Mouse (Mus musculus) urinary bladder, postnatal 10 days (tissue): ENCODE data around the gene Prkch.

Source experiments
- DNase-seq: peaks from one replicate; pipeline ENCODE4 v3.0.0; 2022; ENCODE audit warnings: low spot score

Gene Prkch

DNA sequence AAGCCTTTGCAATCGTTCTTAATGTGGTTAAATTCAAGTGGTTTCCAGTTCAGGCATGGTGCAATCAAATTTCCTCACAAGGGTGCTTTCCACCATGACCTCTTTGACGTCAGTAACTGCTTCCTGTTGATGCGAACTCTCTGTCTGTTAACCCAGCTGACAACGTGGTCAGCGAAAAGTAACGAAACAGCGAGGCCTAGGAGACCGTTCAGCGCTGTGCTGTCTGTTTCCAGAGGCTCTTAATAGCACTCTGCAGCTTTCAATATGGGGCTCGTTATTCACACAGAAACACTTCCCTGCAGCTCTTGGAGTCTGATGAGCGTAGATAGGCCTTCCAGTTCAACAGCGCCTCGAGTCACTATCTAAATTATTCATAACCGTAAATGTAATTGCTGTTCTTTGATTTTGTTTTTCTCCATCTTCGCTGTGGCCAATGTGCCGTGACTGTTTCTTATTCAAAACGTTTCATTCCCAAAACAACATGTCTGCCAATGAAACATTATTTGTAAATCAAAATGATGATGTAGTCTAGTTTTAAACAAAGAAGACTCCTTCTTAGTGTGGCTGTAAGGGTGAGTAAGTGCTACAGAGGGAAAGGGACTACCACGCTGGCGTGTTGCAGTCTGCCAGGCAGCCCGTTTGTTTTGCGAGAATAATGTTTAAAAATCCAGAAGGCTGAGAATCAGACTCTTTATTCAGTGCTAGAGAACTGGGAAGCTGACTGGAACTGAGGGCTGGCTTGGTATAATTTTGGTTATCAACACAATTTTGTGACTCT is 131.5 kb downstream of the Prkch start:
- no peak for DNase-seq

- DNase-seq, result no peak
Measured at GRCm38 (mm10) chr12:73718036-73718435, 133.4 kb downstream of the Prkch start.

GRCm38 (mm10) chr12:73719816-73720215 is 135.2 kb downstream of the Prkch start:
- DNase-seq, result no peak

DNA sequence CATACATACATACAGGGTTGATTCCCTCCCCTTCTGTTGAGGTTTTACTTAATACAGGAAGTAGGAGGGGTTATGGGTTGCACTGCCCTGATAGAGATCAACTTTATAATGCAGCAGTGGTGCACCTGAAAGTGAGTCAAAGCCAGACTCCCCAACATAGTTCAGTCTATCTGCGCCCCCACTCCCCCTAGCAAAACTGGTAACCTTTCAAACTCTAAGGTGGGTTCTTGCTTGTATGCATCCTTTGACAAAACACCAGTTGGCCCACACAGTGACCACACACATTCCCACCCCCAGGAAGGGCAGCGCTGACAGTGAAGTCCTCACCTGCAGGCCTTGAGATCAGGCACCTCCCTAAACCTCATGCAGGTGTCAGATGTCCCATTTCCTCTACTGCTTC is 135.9 kb downstream of the Prkch start:
- DNase-seq, result no peak

GRCm38 (mm10) chr12:73722060-73722459 is 137.5 kb downstream of the Prkch start:
- no peak for DNase-seq

GRCm38 (mm10) chr12:73723067-73723466 is 138.5 kb downstream of the Prkch start:
- DNase-seq, result no peak

DNA sequence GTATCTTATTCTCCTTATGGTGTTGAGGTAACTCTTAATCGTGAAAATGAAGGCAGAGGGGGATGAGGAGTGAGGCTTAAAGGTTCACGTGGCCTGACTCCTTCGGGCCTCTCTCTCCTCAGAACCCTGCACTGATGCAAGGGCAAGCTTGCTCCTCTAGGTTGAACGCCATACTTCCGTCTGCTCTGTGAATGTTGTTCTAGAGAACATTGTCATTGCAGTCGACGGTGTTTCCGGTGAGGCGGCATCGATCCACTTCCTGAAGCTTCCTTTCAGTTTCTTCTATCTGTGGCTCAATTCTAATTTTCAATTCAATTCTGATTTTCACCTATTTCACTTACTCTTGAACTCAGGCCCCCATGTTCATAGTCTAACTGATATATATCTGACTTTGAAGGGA is 139.3 kb downstream of the Prkch start:
- DNase-seq, result no peak

- no peak for DNase-seq
Measured at GRCm38 (mm10) chr12:73725825-73726604, 141.4 kb downstream of the Prkch start.

DNA sequence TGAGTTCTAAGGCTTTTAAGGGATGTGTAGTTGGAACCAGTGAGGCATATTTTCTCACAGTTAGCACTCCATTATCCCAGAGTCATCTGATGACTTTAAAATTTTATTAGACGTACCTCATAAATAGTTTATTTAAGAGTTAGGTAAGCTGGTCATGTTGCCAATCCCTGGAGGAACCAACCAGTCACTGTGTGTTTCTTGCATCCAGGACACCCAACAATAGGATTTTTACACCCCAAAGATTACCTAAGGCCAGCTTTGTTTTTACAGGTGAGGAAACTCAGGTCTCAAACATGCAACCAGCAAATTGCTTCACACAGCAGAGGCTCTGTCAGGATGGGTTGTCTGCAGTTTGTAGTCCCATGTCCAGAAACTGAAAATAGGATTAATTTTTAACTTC is 142.4 kb downstream of the Prkch start:
- no peak for DNase-seq

DNA sequence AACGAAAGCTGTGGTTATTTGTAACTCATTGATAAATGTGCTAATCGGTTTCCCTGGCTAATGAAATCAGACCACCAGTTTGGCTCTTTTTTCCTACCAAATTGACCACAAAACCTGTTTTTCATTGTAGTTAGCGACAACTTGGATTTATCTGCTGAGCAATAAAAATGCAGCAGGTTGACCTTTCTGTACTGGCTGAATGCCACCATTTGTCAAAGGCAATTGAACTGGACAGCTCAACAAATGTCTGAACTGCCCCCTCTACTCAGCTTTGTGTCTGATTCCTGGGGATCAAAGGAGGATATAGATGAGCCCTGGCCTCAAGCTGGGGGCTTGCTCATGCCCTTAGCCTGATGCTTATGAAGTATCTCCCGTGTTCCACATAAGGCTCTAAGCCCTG is 146.0 kb downstream of the Prkch start:
- no peak for DNase-seq

DNA sequence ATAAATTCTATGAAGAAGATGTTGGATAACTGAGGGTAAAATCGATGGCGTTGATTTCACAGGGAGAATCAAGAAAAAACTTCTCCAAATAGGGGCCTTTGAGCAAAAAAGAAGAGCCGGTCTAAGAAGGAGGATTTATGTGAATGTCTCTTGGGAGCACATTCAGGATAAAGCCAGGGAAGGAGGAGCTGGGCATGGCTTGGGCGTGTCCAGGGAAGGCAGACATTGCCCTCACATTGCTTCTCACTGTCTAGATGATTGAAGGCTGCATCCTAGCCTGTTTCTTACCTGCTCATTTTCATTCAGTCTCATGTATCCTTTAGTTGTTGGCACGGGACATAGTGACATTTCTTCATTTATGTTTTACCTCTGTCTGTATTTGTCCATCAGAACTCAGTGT is 146.5 kb downstream of the Prkch start:
- DNase-seq, result no peak

DNA sequence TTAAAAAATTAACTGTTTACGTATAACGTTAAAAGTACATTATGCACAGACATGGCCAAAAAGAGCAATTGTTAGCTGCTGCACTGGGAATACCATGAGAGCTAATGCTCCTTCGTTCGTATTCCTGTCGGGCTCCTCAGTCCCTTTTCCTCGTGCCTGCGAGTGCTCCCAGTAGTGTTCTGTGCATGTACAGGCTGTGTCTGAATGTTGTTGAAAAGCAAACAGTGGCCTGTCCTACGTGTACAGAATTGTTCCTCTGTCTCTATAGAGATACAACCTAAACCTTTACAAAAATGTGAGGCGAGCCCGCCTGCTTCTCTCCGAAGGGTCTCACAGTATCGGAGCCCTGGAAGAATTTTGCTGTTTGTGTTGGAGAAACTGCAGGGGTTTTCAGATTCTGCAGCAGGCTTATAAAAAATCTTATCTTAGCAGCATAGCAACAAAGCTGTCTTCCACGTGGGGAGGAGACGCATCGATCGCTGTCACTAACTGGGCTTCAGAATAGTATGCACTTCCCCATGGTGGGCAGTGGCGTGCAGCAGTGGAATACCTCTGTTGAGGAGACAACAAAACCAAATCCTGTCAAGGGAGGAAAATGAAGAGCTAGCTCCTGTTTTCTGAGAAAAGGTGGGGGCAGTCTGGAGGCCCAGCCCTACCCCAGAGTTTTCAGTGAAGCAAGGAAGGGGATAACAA is 147.4 kb downstream of the Prkch start:
- no peak for DNase-seq

GRCm38 (mm10) chr12:73732862-73733261 is 148.3 kb downstream of the Prkch start:
- no peak for DNase-seq

GRCm38 (mm10) chr12:73736931-73737330 is 152.3 kb downstream of the Prkch start:
- DNase-seq, result no peak

DNA sequence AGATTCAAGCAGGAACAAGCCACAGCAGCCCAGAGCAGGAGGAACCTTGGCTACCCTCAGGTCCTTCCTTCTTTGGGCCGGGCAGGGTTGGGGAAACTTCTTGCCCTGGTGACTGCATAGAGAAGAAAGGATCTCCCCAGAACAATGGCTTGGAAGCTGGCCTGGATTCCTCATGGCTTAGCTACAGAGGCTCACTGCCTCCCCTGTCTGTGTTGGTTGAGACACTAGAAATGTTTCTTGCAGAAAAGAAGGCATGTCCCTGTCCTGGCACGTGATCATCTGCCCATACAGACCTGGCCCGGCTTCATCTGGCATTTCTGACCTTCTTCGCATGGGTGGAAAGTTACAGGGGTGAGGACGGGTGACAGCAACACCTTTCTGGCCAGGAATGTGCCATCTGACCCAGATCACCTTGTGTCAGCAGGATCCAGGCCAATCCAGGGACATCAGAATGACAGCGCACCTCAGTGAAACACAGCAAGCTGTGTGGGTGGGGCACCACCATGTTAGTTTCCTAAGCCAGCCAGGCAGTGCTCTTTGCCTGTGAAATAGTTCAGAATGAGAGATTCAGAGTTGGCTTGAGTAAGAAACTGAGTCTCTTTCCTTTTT is 155.1 kb downstream of the Prkch start:
- no peak for DNase-seq

DNA sequence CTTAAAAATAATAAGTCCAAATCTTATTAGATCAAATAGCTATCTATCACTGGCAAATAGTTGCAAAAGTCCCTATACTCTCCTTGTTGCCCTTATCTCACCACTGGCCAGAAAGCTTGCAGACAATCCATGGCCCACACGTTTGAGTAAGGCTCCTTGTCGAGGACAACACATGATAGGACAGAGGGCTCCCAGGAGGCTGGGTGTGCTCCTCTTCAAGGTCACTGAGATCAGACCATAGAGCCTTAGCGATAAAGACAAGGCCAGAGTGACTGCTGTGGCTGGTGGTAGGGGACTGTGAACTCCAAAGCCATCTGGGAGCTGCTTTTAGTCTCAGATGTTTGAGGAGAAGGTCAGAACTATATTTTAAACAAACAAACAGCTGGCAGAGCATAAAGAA is 158.0 kb downstream of the Prkch start:
- DNase-seq, result no peak

- DNase-seq, result no peak
Measured at GRCm38 (mm10) chr12:73743087-73743486, 158.5 kb downstream of the Prkch start.

DNA sequence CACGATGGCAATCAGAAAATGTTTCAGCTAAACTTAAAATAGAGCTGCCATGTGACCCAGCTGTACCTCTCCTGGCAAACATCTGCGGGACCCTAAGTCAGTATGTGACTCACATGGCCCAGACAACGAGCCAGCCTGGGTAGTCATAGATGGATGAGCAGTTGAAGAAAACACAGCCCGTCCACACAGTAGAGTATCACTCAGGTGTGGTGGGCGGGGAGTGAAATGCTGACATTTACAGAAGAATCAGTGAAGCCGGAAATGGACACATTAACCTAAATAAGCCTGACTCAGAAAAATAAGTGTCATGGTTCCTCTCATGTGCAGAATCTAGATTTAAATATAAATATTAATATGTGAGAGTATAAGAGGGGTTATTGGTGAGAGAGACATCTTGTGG is 161.5 kb downstream of the Prkch start:
- DNase-seq, result no peak

DNA sequence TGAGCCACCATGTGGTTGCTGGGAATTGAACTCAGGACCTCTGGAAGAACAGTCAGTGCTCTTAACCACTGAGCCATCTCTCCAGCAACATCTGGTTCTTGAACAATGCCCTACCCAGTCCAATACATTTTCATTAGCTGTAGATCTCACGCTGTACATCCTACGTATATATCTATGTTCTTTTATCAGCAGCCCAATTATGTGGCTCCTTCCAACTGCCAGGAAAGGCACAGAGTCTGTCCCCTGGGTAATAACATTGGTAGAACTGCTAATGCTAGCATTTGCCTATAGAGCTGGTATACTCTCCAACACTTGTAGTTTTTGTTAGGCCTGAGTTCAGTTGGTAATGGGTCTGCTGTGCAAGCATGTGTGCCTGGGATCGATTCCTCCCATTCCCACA is 163.8 kb downstream of the Prkch start:
- no peak for DNase-seq

- DNase-seq, result no peak
Measured at GRCm38 (mm10) chr12:73754476-73755150, 170.0 kb downstream of the Prkch start.

GRCm38 (mm10) chr12:73755646-73756045 is 171.1 kb downstream of the Prkch start:
- no peak for DNase-seq

DNA sequence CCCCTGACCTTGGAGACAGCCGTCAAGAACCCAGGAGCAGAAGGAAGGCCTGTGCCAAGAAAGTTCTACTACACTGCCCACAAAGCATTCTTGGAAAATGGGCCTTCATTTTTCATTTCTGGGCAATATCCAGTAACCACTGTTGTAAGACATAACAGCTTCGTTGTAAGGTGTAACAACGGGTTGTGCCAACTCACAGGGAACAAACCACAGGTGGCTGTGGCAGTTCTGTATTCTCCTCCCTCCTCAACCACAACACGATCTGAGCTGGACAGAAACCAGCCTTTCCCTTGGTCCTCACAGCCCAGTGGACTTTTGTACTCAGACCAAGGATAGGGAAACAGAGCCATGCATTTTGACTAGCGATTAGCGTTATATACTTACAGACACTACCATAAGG is 171.9 kb downstream of the Prkch start:
- no peak for DNase-seq
